15 mouse cellular contexts compared by ENCODE assay signal in the genomic region with DNA sequence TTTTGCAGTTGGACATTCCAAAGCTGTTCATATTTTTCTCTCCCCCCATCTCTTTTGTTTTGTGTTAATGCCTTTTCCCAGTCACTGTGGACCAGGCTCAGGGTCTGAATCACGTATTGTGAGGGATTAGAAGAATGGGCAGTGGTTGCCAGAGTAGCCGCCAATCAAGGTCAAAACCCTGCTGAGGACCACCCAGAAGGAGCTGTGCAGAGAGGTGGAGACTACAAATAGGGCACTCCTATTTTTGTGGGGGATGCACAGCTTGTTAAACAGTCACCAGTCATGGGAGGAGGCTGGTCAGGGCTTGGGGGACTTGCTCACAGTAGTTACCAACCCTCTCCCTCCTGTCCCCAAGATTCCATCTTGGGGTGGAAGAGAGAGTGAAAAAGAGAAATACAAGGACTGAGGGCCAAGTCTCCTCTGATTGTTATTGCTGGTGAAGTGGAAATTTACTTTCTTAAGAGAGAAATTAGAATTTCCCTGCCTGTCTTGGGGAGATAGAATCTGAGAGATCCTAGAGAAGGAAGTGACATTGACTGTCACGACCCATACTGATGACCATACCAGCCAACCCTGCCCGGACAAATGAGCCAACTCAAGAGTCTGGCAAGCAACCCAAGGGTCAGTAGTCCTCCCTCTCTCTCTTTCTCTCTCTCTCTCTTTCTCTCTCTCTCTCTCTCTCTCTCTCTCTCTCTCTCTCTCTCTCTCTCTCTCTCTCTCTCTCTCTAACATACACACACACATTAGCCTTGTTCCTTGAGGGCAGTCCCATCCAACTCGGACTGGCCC. TPM values are rescaled to one million over a fixed set of nuclear protein-coding genes. Genes with fewer than 3 reads are reported as not detected.
DNase-seq lines count a peak whose midpoint lies in the region; ATAC-seq and TF ChIP-seq lines count a peak whose summit lies in the region.
"Had no signal": no experiment of that assay in that cellular context is flagged by ENCODE, and none has a peak within 500 bp of the region (broad histone marks: within the 10 kb centered on the region; RNA-seq: fewer than 3 reads in every experiment).

No protein-coding gene starts in this region.

- H3K36me3 ChIP-seq in kidney, postnatal 0 days (ENCODE audit: insufficient read depth, low read length), result peaks cover 9% of the 10 kb centered on the region; the same call in 1 of the 2 replicates
- H3K36me3 ChIP-seq: lung, embryonic 15.5 days had no signal

- no peak overlapping the region for H3K9ac ChIP-seq in kidney, postnatal 0 days (ENCODE audit: low read depth, low read length)
- H3K9ac ChIP-seq: lung, embryonic 15.5 days had no signal

- H3K4me3 ChIP-seq in kidney, postnatal 0 days (replicated peaks; ENCODE audit: low read depth, low read length), result no peak overlapping the region
- H3K4me3 ChIP-seq: heart, embryonic 13.5 days; lung, embryonic 15.5 days had no signal

- no peak overlapping the region for H3K4me2 ChIP-seq in kidney, postnatal 0 days (ENCODE audit: low read length)
- H3K4me2 ChIP-seq: heart, embryonic 13.5 days; liver, embryonic 11.5 days; lung, embryonic 15.5 days had no signal

- intact Hi-C loops in heart, postnatal 14 days (cut with DNase I), result no loop called here

- 58% methylated on average over 5 of the region's 5 CpGs for WGBS in kidney, postnatal 0 days

- H3K4me1 ChIP-seq in kidney, postnatal 0 days (replicated peaks; ENCODE audit: insufficient read depth, low read length), result peaks cover 33% of the 10 kb centered on the region

- no peaks in the 10 kb centered on the region for H3K9me3 ChIP-seq in kidney, postnatal 0 days (replicated peaks; ENCODE audit: low read length)
- H3K9me3 ChIP-seq: heart, embryonic 13.5 days; lung, embryonic 15.5 days had no signal

- H3K27me3 ChIP-seq in kidney, postnatal 0 days (ENCODE audit: insufficient read depth, low read length), result no peaks in the 10 kb centered on the region

- no peak for TF ChIP-seq POLR2A in brain, embryonic 14.5 days (IDR thresholded peaks at IDR 0.05; ENCODE audit: borderline replicate concordance, extremely low read depth, insufficient read depth, insufficient read length, poor library complexity, severe bottlenecking)

- peak; percentile 65 for DNase-seq in embryo, embryonic 10 days (ENCODE audit: low spot score)
- DNase-seq in embryo, embryonic 9.5 days (ENCODE audit: extremely low spot score), result no peak
- DNase-seq in kidney, postnatal 0 days (ENCODE audit: low spot score), result no peak
- no peak for DNase-seq in kidney, postnatal 10 days
- DNase-seq in brain, embryonic 14.5 days (ENCODE audit: low read depth), result peak; percentile 45
- peak; percentile 23 for DNase-seq in mesoderm, embryonic 11.5 days (ENCODE audit: low read depth, low spot score)
- no peak for DNase-seq in heart, postnatal 14 days
- DNase-seq in layer of hippocampus, postnatal 10 days (ENCODE audit: low spot score in 2 of 2), result no peak
- DNase-seq: right cerebral cortex, postnatal 25 days; thymus, adult 18-20 months had no signal

- ATAC-seq in kidney, postnatal 0 days (replicated peaks; ENCODE audit: low FRiP score, low read depth), result no peak
- ATAC-seq: activated CD4-positive, CD25-positive, alpha-beta regulatory T cell, adult 4 months; inflammation-experienced regulatory T-cells, adult 6 months had no signal

- TF ChIP-seq CTCF in kidney, postnatal 0 days (IDR thresholded peaks at IDR 0.05; ENCODE audit: low read depth), result no peak
- TF ChIP-seq CTCF in brain, embryonic 14.5 days (IDR thresholded peaks at IDR 0.05; ENCODE audit: borderline replicate concordance, extremely low read depth, insufficient read depth, insufficient read length), result no peak

- H3K27ac ChIP-seq in kidney, postnatal 0 days, result peak overlapping the region; percentile 19; the same call in 1 of the 2 replicates
- H3K27ac ChIP-seq: heart, embryonic 13.5 days; lung, embryonic 15.5 days had no signal

RNA-seq across cellular contexts. Expression of a gene that starts 3.2 kb away (rescaled TPM):
- polyA plus RNA-seq in kidney, postnatal 0 days (2015; fragmentation: Nextera tagmentation; extraction: Ambion mirVana), result 7.5 and 9.3 TPM in 2 replicates
- polyA plus RNA-seq in brain, embryonic 14.5 days (2012; rRNA removed), result 10.3 and 11.6 TPM in 2 replicates
- total RNA-seq in heart, postnatal 14 days (2021), result 1 to 10 TPM; 4.2 to 4.5 TPM
- total RNA-seq in layer of hippocampus, postnatal 10 days (2021), result 1 to 10 TPM; 7.4 to 8.2 TPM

RNA-seq across cellular contexts. Expression of a gene that starts 3.3 kb away (rescaled TPM):
- polyA plus RNA-seq in kidney, postnatal 0 days (2015; fragmentation: Nextera tagmentation; extraction: Ambion mirVana), result 12.4 and 12.6 TPM in 2 replicates
- 4.6 and 5.6 TPM in 2 replicates for polyA plus RNA-seq in brain, embryonic 14.5 days (2012; rRNA removed)
- 1 to 10 TPM; 7.3 to 9.3 TPM for total RNA-seq in heart, postnatal 14 days (2021)
- total RNA-seq in layer of hippocampus, postnatal 10 days (2021), result 1 to 10 TPM; 8.1 to 8.7 TPM

RNA-seq across cellular contexts. Expression of a gene that starts 9.5 kb away (rescaled TPM):
- polyA plus RNA-seq in kidney, postnatal 0 days (2015; fragmentation: Nextera tagmentation; extraction: Ambion mirVana), result 10.7 and 11.2 TPM in 2 replicates
- 28.7 and 32.7 TPM in 2 replicates for polyA plus RNA-seq in brain, embryonic 14.5 days (2012; rRNA removed)
- 1 to 10 TPM; 3.3 to 4.6 TPM for total RNA-seq in heart, postnatal 14 days (2021)
- total RNA-seq in layer of hippocampus, postnatal 10 days (2021), result 10 to 100 TPM; 43.9 to 50.5 TPM

RNA-seq across cellular contexts. Expression of a gene that starts 31.4 kb away (rescaled TPM):
- 89.6 and 96.6 TPM in 2 replicates for polyA plus RNA-seq in kidney, postnatal 0 days (2015; fragmentation: Nextera tagmentation; extraction: Ambion mirVana)
- 42.4 and 47.8 TPM in 2 replicates for polyA plus RNA-seq in brain, embryonic 14.5 days (2012; rRNA removed)
- 10 to 100 TPM; 53.3 to 62.4 TPM for total RNA-seq in heart, postnatal 14 days (2021)
- 10 to 100 TPM; 57.9 to 71.9 TPM for total RNA-seq in layer of hippocampus, postnatal 10 days (2021)

RNA-seq across cellular contexts. Expression of a gene that starts 34.3 kb away (rescaled TPM):
- polyA plus RNA-seq in kidney, postnatal 0 days (2015; fragmentation: Nextera tagmentation; extraction: Ambion mirVana), result 98.8 and 99.2 TPM in 2 replicates
- 91.6 and 118 TPM in 2 replicates for polyA plus RNA-seq in brain, embryonic 14.5 days (2012; rRNA removed)
- 10 to 100 TPM; 19.8 to 20.2 TPM for total RNA-seq in heart, postnatal 14 days (2021)
- 10 to 100 TPM; 39.5 to 43.4 TPM for total RNA-seq in layer of hippocampus, postnatal 10 days (2021)

Comparison
In these comparisons a context has a peak if more than half of its experiments do, and no peak if none do; other contexts are left out.
1. DNase-seq: peak in embryo, embryonic 10 days (single experiment), brain, embryonic 14.5 days (single experiment) and mesoderm, embryonic 11.5 days (single experiment); none in embryo, embryonic 9.5 days (single experiment), kidney, postnatal 0 days (single experiment), kidney, postnatal 10 days (single experiment), heart, postnatal 14 days (0 of 2) and layer of hippocampus, postnatal 10 days (0 of 2).
2. RNA of a gene that starts 9.5 kb away (total RNA-seq): 43.9 to 50.5 TPM in layer of hippocampus, postnatal 10 days; 3.3 to 4.6 TPM in heart, postnatal 14 days; every median in the first group is over 4 times any median in the second.